Mouse (Mus musculus) urinary bladder, adult 18-20 months (tissue): Measurements from ENCODE around the gene Scn8a.
A peak's percentile ranks its signal among the peaks of the same experiment; 100 is the strongest.

Experiments
- DNase-seq, 2 experiments: peaks; one replicate each; pipeline ENCODE4 v3.0.0; 2022; ENCODE audit warnings: low spot score in 2 of 2, mixed read lengths in 2 of 2

Scn8a gene

GRCm38 (mm10) chr15:101039651-101040050 is 170.0 kb downstream of the Scn8a start:
- no peak for DNase-seq

DNA sequence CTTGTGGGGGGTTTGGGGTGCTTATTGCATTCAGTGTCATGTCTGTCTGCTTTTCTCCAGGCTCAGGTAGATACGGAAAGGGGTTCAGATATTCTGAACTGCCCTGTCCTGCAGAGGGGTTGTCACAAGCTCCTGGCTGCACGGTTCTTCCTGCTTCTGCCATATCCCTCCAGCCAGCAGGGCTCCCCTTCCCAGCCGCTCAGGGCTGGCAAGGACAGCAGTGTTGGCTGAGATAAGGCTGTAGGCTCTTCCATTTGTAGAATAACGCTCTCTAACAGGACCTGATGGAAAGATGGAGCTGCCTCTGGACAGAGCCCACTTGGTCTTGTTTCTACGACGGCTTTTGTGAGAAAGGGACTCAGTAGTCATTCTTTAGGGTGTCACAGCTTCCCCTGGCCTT is 172.3 kb downstream of the Scn8a start:
- no peak for DNase-seq

- peak in 1 of 2 experiments; percentile 59 for DNase-seq
Observed at GRCm38 (mm10) chr15:101042613-101043012, 173.0 kb downstream of the Scn8a start.

GRCm38 (mm10) chr15:101044531-101044930 is 174.9 kb downstream of the Scn8a start:
- DNase-seq, result no peak

- no peak for DNase-seq
Observed at GRCm38 (mm10) chr15:101046039-101046526, 176.4 kb downstream of the Scn8a start.

DNA sequence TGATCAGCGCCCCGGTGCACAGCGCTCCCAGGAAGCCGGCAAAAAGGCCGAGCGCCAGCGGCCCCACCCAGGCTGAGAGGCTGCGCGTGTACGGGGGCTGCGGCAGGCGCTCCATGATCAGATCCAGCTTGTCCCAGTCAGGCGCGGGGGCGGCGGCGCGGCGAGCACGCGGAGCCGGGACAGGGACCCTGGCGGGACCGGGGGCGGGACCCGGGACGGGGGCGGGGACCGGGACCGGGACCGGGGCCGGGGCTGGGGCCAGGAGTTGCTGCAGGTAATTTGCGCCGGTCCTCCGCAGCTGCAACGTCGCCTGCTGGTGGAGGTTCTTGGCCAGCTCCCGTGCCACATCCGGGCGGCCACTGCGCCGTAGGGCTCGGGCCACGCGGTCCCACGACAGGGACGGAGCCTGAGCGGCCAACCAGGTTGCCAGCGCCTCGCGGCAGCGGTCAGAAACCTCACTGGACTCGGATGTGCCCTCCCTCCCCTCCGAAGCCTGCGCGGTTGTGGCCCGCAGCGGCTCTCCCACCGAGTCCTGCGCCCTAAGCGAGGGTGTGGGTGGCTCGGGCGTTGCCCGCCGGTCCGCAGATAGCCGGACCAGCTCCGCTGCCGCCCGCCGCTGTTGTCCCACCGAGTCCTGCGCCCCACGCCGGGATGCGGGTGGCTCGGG is 177.0 kb downstream of the Scn8a start:
- peak; percentile 48 to 57 for DNase-seq

- no peak for DNase-seq
Observed at GRCm38 (mm10) chr15:101047194-101047555, 177.5 kb downstream of the Scn8a start, which contains the start of gene Gm47841. Gene Gm47841, minus strand, starts transcription at chr15:101047397.

GRCm38 (mm10) chr15:101048338-101048896 is 178.8 kb downstream of the Scn8a start:
- no peak for DNase-seq

DNA sequence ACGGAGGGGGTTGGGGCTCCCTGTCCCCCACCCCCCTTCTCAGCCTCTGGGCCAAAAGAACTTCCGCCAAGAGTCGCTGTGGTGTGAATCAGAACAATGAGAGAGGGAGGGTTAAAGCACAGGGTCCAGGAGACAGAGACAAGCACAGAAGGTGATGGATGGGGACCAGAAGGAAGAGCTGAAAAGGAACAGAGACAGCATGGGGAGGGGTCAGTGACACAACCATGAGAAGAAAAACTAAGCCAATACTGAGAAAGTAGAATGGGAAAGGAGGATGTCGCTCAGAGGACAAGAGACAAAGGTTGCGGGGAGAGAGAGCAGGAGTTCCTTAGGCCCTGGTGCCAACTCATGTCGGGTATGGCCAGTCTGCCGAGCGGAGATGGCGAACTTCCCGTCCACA is 182.2 kb downstream of the Scn8a start:
- no peak for DNase-seq

DNA sequence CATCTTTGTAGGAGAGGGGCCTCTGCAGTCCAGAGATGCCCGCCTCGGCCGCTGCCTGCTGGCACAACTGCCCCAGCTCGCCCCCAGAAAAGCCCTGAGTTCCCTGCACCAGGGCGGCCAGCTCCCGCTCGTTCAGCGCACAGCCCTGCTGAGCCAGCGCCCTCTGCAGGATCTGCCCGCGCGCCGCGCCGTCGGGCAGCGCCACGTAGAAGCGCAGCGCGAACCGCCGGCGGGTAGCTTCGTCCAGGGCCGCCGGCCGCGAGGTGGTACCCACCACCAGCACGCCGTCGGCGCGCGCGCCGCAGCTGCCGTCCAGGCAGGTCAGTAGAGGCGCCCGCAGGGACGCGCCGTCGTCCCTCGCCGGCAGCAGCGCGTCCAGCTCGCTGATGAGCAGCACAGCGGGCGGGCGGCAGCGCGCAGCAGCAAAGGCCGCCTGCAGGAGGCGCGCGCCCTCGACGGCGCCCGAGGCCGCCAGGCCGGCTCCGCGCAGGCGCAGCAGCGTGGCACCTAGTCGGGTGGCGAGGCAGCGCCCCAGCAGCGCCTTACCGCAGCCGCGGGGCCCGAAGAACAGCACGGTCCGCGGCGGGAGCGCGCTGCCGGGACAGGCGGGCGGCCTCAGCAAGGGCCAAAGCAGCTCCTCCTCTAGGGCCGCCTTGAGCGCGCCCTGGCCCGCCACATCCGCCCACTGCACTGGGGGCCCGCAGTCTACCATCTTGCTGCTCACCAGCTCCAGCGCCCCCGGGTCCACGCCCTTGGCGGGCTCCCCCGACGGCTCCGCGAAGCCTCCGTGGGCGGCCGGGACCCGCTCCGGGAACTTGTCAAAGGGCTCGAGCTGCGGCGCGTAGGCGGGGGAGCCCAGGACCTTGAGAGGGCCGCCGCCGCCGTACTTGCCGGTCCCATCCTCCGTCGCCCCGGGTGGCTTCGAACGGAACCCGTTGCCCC is 183.2 kb downstream of the Scn8a start:
- no peak for DNase-seq

GRCm38 (mm10) chr15:101053832-101054459 is 184.3 kb downstream of the Scn8a start:
- no peak for DNase-seq

DNA sequence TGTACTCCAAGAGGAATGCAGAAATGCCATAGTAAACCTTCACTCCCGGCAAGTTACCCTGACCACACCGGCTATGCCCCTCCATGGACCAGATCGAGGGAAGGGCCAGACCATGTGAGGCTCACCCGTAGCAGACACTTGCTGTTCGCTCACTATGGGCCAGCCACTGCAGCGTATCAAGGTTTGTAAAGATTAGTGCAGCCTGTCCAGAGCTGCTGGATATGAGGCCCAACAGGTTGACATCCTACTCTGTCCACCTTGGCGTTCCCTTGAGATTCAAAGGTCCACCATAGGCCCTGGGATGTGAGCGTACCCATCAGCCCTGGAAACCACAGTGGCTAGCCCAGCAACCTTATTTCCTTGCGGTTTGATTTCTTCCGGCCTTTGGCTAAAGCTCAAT is 184.9 kb downstream of the Scn8a start:
- DNase-seq, result no peak

GRCm38 (mm10) chr15:101056225-101056624 is 186.6 kb downstream of the Scn8a start:
- no peak for DNase-seq

DNA sequence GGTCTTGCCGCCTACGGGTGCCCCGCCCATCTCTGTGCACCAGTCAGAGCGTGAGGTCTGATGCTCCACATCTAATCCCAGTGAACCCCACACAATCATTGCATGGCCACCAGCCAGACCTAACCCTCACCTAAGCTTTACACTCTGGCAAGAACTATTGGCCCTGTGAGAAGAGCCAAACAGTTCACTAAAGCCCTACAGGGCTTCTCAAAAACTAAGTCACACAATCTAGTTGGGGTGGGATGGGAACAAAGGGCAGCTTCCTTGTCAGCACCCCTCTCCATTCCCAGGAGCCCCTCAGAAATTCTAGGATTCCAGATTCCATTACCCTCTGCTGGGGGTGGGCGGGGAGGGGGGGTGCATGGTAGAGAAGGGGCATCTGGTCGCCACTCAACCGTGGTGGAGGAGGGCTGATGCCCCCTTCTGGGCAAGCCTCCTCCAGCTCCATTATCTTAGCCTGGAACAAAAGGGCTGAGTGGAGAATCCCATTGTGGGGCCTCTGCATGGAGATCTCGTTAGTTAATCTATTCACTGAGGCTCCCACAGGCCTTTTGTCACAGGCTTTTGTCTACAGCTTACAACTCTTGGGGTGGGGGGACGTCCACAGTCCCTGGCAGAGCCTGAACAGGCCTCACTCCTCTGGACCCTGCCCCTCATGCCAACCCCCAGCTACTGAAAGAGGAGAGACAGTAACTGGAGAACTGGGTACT is 190.1 kb downstream of the Scn8a start:
- DNase-seq, result no peak

DNA sequence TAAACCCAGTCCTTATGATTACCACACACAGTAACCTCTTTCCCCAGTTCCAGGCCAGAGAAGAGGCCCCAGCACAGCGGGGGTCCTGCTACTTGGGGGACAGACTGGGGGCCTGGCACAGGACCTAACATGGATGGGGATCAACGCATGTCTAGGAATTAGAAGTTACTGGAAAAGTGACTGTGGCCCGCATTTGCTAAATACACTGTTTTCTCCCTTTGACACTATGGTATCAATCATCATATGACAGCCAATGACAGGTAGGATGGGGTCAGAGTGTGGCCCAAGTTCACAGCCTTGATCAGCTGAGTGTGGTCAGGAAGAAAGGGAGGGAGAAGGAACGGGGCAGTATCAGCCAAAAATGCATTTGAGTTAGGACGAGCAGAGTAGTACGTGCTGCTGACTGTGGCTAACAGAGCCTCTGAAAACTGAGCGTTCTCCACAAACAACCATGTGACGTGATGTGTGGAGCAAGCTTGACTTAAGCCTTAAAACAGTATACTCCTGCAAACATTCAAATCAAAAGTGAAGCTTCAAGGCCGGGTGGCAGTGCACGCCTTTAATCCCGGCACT is 190.7 kb downstream of the Scn8a start:
- no peak for DNase-seq

GRCm38 (mm10) chr15:101065069-101065468 is 195.4 kb downstream of the Scn8a start:
- no peak for DNase-seq

DNA sequence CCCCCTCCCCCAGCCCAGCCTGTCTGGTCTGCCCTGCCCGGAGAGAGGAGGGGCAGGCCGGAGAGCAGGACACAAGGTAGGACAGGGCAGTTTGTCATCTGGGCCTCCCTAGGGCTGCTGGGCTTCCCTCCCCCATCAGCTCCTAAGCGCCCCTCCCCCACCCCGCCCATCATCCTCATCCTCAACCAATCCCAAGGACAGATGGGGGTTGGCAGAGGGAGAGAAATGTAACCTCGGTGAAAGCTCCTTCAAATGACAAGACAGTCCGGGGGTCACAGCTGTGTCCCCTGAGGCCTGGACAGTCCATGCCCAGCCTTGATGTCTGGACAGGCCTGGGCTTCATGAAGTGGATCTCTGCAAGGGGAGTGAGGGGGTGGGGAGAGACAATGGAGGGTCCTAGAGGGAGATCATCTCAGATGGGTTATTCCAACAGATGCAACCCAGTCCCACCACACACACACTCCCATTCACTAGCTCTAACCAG is 196.7 kb downstream of the Scn8a start:
- DNase-seq, result no peak

- DNase-seq, result no peak
Observed at GRCm38 (mm10) chr15:101066920-101067696, 197.4 kb downstream of the Scn8a start.

DNA sequence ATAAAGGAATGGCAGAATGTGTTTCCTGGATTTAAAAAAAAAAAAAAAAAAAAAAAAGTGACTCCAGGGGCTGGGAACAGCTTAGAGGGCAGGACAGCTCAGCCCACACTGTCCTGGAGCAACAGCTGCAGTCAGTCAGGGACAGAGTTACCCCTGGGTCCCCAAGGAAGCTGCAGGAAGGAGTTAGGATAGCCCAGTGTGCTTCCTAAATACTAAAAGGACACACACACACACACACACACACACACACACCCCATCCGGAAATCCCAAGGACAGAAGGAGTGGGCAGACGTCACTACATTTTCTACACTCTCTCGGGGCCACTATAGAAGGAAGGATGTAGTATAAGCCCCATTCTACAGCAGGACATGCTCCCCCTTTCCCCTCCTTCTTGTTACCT is 198.4 kb downstream of the Scn8a start:
- no peak for DNase-seq

DNA sequence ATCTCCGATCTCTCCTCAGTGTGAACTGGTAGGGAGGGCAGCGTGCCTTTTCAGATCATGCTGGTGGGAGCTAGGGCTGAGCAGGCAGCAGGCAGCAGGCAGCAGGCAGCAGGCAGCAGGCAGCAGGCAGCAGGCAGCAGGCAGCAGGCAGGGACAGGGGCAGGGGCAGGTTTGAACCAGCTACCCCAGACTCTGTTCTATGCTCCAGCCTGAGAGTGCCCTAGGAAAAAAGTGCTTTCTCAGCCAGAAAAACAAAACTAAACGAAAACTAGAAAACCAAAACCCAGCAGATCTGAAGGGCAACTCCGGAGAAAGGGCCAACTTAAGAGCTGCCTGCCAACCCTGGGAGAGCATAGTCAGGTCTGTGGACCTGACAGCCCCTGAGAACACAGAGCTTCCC is 199.0 kb downstream of the Scn8a start:
- no peak for DNase-seq
